Mouse (Mus musculus): Measurements from ENCODE around the gene Sec14l1. TPM values are rescaled to one million over a fixed set of nuclear protein-coding genes. Genes with fewer than 3 reads are reported as not detected.

Gene Sec14l1
- polyA plus RNA-seq (2014; fragmentation: Illumina TruSeq; extraction: RNeasy Lipid Tissue Mini Kit (QIAGEN cat#74804); ENCODE audit: low read depth, low replicate concordance) = 35.2 TPM

DNA sequence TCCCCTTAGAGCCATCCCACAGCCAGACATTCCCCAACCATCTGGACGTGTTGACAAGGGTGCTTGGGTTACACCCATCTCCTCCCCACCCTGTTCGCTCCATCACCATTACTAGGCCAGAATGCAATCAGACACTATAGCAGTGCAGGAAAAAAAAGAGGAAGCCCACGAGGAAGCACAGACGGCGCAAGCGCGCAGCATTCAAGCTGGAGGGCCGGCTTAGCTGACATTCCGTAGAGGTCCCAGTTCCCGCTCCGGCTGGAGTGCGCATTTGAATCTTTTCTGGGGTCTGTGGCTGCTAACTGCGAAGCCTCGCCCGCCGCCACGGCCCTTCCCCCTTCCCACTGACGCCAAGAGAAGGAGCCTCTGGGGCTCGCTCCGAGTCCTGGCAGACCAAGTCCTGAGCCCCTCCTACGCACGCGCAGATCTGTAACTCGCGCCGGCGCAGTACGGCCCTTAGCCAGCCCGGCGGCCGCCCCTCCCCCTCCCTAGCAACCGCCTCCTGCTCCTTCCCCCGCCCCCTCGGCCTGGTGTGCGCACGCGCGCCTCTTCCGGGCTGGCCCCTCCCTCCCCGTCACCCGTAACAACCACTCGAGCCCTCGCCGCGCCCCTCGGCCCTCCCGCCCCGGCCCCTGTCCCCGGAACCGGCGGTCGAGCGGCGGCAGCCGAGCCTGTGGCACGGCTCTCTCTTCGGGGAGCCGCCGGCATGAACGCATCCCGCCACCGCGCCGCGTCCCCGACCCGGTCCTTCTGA lies at the start of gene Sec14l1:
TSS of gene Sec14l1 (plus strand) at position 577 of the 754 bp plus-strand sequence.

DNA sequence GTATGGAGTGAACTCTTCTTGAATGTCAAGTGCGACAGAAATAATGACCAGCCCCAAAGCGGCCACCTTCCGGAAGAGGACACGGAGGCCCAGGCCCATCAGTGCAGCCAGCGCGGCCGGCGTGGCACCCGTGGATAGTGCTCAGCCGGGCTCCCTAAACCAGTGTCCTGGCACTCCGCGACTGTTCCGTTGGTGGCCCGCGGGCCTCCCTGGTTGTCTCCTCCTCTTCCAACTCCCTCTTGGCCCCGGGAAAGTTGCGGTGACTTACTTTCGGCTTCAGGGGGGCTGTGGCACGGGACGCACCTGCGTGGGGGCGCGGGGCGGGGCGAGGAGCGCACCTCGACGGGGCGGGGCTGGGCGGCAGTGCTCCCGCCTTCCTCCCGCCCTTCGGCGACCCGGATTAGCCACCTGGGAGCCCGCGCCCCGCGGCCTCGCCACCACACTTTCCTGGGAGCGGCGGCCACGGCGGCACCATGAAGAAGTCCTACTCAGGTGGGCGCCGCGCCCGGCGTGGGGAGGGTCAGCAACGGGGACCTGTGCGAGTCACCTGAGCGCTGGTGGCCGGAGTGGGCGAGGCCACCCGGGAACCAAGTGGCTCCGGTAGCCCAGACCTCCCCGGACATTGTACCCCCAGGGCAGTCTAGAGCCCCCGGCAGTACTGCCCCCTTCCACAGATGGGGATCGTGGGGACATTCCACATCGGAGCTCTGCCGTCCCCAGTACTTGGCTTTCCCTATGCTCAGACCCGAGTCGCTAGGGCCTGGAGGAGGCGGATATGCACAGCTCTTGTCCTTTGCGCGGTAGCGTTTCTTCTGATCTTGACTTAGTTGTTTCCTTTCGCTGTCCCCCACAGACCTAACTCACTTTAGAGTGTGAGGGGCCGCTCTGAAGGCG lies 84.6 kb downstream of the Sec14l1 start, which contains the start of gene Sept9:
TSS of gene Sept9 (plus strand) at position 380 of the 894 bp plus-strand sequence.

Other genes starting within 250 kb of the Sec14l1 start
- gene Mgat5b, start 196.3 kb upstream of the Sec14l1 start, polyA plus RNA-seq (2014; fragmentation: Illumina TruSeq; extraction: RNeasy Lipid Tissue Mini Kit (QIAGEN cat#74804); ENCODE audit: low read depth, low replicate concordance) = not detected
- 16.4 TPM for gene Sept9, start 84.5 kb downstream of the Sec14l1 start, polyA plus RNA-seq (2014; fragmentation: Illumina TruSeq; extraction: RNeasy Lipid Tissue Mini Kit (QIAGEN cat#74804); ENCODE audit: low read depth, low replicate concordance)